Mouse (Mus musculus) cortical plate, adult 2 months (tissue): ENCODE measurements around the gene Fyb.

ENCODE experiments used
- CTCF ChIP-seq: fragments of 200-500 bp; IDR thresholded peaks from 2 replicates; pipeline ENCODE4 v1.5.1; 2011; ENCODE audit warnings: mild to moderate bottlenecking, control low read depth, low read length; ENCODE audit not compliant: insufficient read depth; ENCODE audit errors: extremely low read depth
- POLR2A ChIP-seq: fragments of 200-500 bp; IDR thresholded peaks from 2 replicates; pipeline ENCODE4 v1.6.1; 2011; ENCODE audit warnings: mild to moderate bottlenecking, low read length, control low read depth; ENCODE audit not compliant: insufficient read depth; ENCODE audit errors: extremely low read depth

DNA sequence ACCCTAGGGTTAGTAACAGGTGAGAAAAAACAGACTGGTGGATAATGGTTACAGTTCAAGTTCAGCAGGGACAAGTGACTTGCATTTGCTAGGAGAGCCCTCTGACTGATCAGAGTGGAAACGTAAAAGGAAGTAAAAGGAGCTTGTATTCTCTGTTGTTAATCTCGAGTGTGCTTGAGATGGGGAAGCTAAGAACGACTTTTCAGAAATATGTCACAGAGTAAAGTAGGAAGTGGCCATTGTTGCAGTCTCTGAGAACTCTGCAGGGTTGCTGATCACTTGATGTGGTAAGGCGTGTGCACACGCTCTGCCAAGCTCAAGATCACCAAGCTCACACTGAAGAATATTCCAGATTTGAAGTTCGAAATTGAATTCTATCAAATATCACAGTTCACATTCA lies 78.7 kb downstream of the Fyb start:
- TF ChIP-seq CTCF (no peak), POLR2A (no peak)
